Mouse (Mus musculus): ENCODE measurements around the gene Prss33.
A peak's percentile ranks its signal among the peaks of the same experiment; 100 is the strongest.

- peak; percentile 32; the same call in 1 of the 2 replicates for TF ChIP-seq CTCF (IDR thresholded peaks at IDR 0.05; ENCODE audit: borderline replicate concordance, insufficient read depth, low read length)
- no peak for TF ChIP-seq POLR2A (IDR thresholded peaks at IDR 0.05; ENCODE audit: low read depth, low read length)
These were observed 15.2 kb upstream of the Prss33 start for GRCm38 (mm10) chr17:23850853-23851749.
